Mouse (Mus musculus): ENCODE results near the gene Haus3. TPM values are rescaled to one million over a fixed set of nuclear protein-coding genes. Genes with fewer than 3 reads are reported as not detected.

Haus3 gene
- polyA plus RNA-seq (2016; fragmentation: Nextera tagmentation; extraction: Ambion mirVana), result 37.0 and 41.8 TPM in 2 replicates

DNA sequence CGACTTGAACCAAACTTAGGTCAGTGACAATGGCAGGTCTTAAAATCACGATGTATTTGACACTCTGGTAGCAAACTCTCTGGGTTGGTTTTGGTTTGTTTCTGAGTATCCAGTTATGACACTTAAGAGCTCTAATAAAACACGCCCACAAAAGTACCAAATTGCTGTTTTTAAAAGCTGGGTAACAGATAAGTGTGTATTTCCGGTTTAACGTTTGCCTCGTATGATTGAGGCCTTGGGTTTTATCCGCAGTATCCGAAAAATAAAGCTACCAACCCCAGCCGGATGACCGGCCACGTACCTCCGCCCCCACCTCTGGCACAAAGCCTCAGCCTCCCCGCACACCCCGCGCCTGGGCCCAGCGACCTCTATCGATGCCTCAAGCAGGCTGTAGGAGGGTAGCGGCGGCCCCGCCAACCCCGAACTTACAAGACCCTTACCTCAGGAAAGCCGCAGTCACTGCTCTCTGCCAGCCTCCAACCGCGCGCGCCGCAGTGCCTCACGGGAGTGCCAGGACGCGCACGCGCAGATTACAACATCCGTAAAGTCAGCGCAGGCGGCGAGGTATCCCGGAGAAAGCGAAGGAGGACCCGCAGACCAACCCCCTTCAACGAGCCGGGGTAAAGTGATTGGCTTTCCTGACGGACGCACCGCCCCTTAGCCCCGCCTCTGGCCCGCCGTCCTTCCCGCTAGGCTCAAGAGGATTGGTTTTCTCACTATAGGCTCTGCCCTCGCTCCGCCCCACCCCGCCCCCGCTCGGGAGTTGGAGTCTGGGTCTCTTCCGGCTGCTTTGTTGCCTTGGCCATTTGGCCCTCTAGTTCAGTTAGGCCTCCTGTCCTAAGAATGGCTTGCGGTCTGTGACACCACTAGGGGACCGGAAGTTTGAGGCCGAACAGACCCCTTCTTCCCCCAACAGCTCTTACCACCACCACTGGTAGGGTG lies at the start of gene Haus3, which contains the start of gene Poln:
Gene Haus3, minus strand, starts transcription at position 578 of the 942 bp plus-strand sequence.
Gene Poln, minus strand, starts transcription at position 499 of the 942 bp plus-strand sequence.
- peaks cover 15% of the 10 kb centered on the region; the same call in 1 of the 2 replicates for H3K36me3 ChIP-seq
- H3K9me3 ChIP-seq, result no peaks in the 10 kb centered on the region
- under 1% methylated on average over 57 of the region's 57 CpGs for WGBS
- peak within 1 kb of the TSS; percentile 79 for H3K9ac ChIP-seq (replicated peaks)
- H3K27ac ChIP-seq (replicated peaks), result peak within 1 kb of the TSS; percentile 93
- H3K4me3 ChIP-seq, result peak within 1 kb of the TSS; percentile 67
- peaks cover 21% of the 10 kb centered on the region for H3K4me1 ChIP-seq
- peak within 1 kb of the TSS; percentile 64 for H3K4me2 ChIP-seq (replicated peaks)
- no peaks in the 10 kb centered on the region for H3K27me3 ChIP-seq
- peak; percentile 100 for ATAC-seq (ENCODE audit: low FRiP score, low read depth)

- Histone ChIP-seq H3K9ac (replicated peaks) (no peak overlapping the region), H3K27me3 (0 out of 2 replicates have a peak, but pooled peaks cover 2% of the 10 kb centered on the region), H3K27ac (replicated peaks) (no peak overlapping the region), H3K36me3 (no peaks in the 10 kb centered on the region), H3K9me3 (no peaks in the 10 kb centered on the region), H3K4me3 (no peak overlapping the region), H3K4me2 (replicated peaks) (no peak overlapping the region), H3K4me1 (no peaks in the 10 kb centered on the region)
- ATAC-seq (ENCODE audit: low FRiP score, low read depth), result no peak
- whole genome bisulfite sequencing, result 79% methylated on average over 5 of the region's 5 CpGs
Observed at GRCm38 (mm10) chr5:34218672-34219071, 49.3 kb upstream of the Haus3 start.

GRCm38 (mm10) chr5:34217756-34218155 lies 48.4 kb upstream of the Haus3 start:
- Histone ChIP-seq H3K27ac (replicated peaks) (no peak overlapping the region), H3K9ac (replicated peaks) (no peak overlapping the region), H3K27me3 (0 out of 2 replicates have a peak, but pooled peaks cover 2% of the 10 kb centered on the region), H3K4me1 (no peaks in the 10 kb centered on the region), H3K9me3 (no peaks in the 10 kb centered on the region), H3K4me3 (no peak overlapping the region), H3K36me3 (no peaks in the 10 kb centered on the region), H3K4me2 (replicated peaks) (no peak overlapping the region)
- WGBS, result 65% methylated on average over 9 of the region's 9 CpGs
- no peak for ATAC-seq (ENCODE audit: low FRiP score, low read depth)

GRCm38 (mm10) chr5:34216025-34216424 lies 46.7 kb upstream of the Haus3 start:
- H3K4me3 ChIP-seq, result no peak overlapping the region
- no peak for ATAC-seq (ENCODE audit: low FRiP score, low read depth)
- no peak overlapping the region for H3K9ac ChIP-seq (replicated peaks)
- H3K27me3 ChIP-seq, result 0 out of 2 replicates have a peak, but pooled peaks cover 2% of the 10 kb centered on the region
- no peaks in the 10 kb centered on the region for H3K36me3 ChIP-seq
- H3K27ac ChIP-seq (replicated peaks), result no peak overlapping the region
- no peaks in the 10 kb centered on the region for H3K4me1 ChIP-seq
- 82% methylated on average over 7 of the region's 7 CpGs for WGBS
- no peak overlapping the region for H3K4me2 ChIP-seq (replicated peaks)
- no peaks in the 10 kb centered on the region for H3K9me3 ChIP-seq

DNA sequence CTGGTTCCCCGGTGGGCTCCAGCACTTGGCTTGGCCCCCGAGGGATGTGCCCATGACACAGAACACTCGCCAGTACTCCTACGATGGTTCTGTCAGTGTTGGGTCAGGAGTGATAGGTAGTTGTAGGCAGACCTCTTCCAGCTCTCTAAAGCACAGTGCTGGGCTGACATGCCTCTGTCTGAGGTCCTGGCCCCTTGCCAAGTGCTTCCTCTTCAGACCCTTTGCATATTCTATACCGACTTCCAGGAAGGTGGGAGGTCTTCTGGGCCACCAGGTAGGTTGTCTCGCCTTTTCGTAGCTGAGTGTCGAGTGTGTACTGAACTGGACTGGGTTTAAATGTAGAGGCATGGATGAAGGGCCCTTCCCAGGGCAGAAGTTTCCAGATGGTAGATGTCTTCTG lies 44.3 kb upstream of the Haus3 start:
- H3K9me3 ChIP-seq, result no peaks in the 10 kb centered on the region
- 84% methylated on average over 8 of the region's 8 CpGs for WGBS
- H3K9ac ChIP-seq (replicated peaks), result no peak overlapping the region
- no peak overlapping the region for H3K27ac ChIP-seq (replicated peaks)
- H3K36me3 ChIP-seq, result no peaks in the 10 kb centered on the region
- no peak overlapping the region for H3K4me3 ChIP-seq
- H3K4me1 ChIP-seq, result no peaks in the 10 kb centered on the region
- H3K27me3 ChIP-seq, result 0 out of 2 replicates have a peak, but pooled peaks cover 2% of the 10 kb centered on the region
- ATAC-seq (ENCODE audit: low FRiP score, low read depth), result no peak
- no peak overlapping the region for H3K4me2 ChIP-seq (replicated peaks)

GRCm38 (mm10) chr5:34210279-34210678 lies 41.0 kb upstream of the Haus3 start:
- no peak for ATAC-seq (ENCODE audit: low FRiP score, low read depth)
- H3K27ac ChIP-seq (replicated peaks), result no peak overlapping the region
- no peaks in the 10 kb centered on the region for H3K9me3 ChIP-seq
- no peak overlapping the region for H3K4me2 ChIP-seq (replicated peaks)
- H3K4me1 ChIP-seq, result no peaks in the 10 kb centered on the region
- H3K4me3 ChIP-seq, result no peak overlapping the region
- whole genome bisulfite sequencing, result 3% methylated on average over 1 of the region's 1 CpGs
- no peak overlapping the region for H3K9ac ChIP-seq (replicated peaks)
- no peaks in the 10 kb centered on the region for H3K27me3 ChIP-seq
- H3K36me3 ChIP-seq, result no peaks in the 10 kb centered on the region

GRCm38 (mm10) chr5:34207503-34207902 lies 38.2 kb upstream of the Haus3 start:
- no peak overlapping the region for H3K4me2 ChIP-seq (replicated peaks)
- H3K4me1 ChIP-seq, result no peaks in the 10 kb centered on the region
- H3K9me3 ChIP-seq, result no peaks in the 10 kb centered on the region
- WGBS, result 66% methylated on average over 3 of the region's 3 CpGs
- H3K36me3 ChIP-seq, result no peaks in the 10 kb centered on the region
- H3K9ac ChIP-seq (replicated peaks), result no peak overlapping the region
- H3K4me3 ChIP-seq, result no peak overlapping the region
- H3K27me3 ChIP-seq, result no peaks in the 10 kb centered on the region
- no peak overlapping the region for H3K27ac ChIP-seq (replicated peaks)
- no peak for ATAC-seq (ENCODE audit: low FRiP score, low read depth)

DNA sequence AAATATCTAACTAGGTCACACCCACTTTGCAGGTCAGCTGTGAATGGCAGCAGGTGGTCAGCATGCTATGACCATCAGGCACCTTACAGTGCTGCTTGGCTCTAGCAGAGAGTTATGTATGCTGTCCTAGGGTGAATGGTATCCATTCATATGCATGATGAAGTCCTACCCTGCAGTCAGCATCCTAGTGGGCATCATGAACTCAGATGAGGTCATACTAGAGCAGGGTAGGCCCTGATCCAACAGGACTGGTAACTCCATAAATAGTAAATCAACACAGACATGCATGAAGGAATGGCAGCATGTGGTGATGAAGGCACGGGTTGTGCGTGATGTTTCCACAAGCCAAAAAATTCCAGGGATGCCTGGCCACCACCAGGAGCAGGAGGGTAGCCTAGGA lies 36.5 kb upstream of the Haus3 start:
- no peak for ATAC-seq (ENCODE audit: low FRiP score, low read depth)
- 84% methylated on average over 2 of the region's 2 CpGs for WGBS

DNA sequence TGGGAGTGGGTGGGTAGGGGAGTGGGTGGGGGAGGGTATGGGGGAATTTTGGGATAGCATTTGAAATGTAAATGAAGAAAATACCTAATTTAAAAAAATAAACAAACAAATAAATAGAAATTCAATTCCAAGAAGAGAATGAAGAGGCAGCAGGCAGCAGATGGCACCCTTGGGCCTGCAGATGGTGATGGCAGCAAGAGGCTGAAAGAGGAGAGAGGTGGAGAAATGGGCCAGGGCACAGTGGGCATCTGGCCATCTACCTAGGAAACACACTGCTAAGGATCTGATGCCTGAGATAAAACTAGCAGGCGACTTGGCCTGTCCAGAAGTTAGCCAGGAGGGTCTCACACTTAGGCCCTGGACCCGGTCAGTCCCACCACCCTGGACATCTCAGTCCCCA lies 35.6 kb upstream of the Haus3 start:
- ATAC-seq (ENCODE audit: low FRiP score, low read depth), result no peak
- 82% methylated on average over 2 of the region's 2 CpGs for WGBS
- no peak overlapping the region for H3K4me2 ChIP-seq (replicated peaks)
- H3K4me1 ChIP-seq, result no peaks in the 10 kb centered on the region
- no peaks in the 10 kb centered on the region for H3K36me3 ChIP-seq
- no peak overlapping the region for H3K4me3 ChIP-seq
- no peaks in the 10 kb centered on the region for H3K9me3 ChIP-seq
- H3K27me3 ChIP-seq, result no peaks in the 10 kb centered on the region
- H3K27ac ChIP-seq (replicated peaks), result no peak overlapping the region
- H3K9ac ChIP-seq (replicated peaks), result no peak overlapping the region

More for the DNA sequence above, 36.5 kb upstream of the Haus3 start:
- H3K4me1 ChIP-seq, result no peaks in the 10 kb centered on the region
- H3K27me3 ChIP-seq, result no peaks in the 10 kb centered on the region
- no peak overlapping the region for H3K4me3 ChIP-seq
- H3K9ac ChIP-seq (replicated peaks), result no peak overlapping the region
- H3K9me3 ChIP-seq, result no peaks in the 10 kb centered on the region
- no peaks in the 10 kb centered on the region for H3K36me3 ChIP-seq
- H3K27ac ChIP-seq (replicated peaks), result no peak overlapping the region
- no peak overlapping the region for H3K4me2 ChIP-seq (replicated peaks)

DNA sequence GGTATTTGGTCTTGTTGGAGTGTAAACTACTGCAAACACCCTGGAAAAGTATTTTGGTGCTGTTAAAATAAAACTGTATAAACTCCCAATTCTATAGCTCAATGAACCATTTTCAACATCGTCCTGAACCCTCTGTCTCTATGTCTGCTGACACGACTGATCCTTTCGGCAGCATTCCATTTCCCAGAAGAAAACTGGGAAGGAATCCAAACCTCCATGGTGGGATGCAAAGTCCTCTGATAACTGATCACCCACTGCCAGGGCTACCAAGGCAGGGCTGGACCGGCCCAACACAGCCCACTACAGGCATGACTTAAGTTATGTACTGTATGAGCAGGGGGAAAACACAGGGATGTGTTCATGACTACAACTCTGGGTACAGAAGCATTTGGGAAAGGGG lies 32.7 kb upstream of the Haus3 start:
- H3K4me3 ChIP-seq, result no peak overlapping the region
- no peak for ATAC-seq (ENCODE audit: low FRiP score, low read depth)
- H3K9me3 ChIP-seq, result no peaks in the 10 kb centered on the region
- no peak overlapping the region for H3K9ac ChIP-seq (replicated peaks)
- 92% methylated on average over 4 of the region's 4 CpGs for WGBS
- H3K4me1 ChIP-seq, result no peaks in the 10 kb centered on the region
- no peak overlapping the region for H3K4me2 ChIP-seq (replicated peaks)
- H3K27me3 ChIP-seq, result no peaks in the 10 kb centered on the region
- H3K27ac ChIP-seq (replicated peaks), result no peak overlapping the region
- H3K36me3 ChIP-seq, result no peaks in the 10 kb centered on the region

DNA sequence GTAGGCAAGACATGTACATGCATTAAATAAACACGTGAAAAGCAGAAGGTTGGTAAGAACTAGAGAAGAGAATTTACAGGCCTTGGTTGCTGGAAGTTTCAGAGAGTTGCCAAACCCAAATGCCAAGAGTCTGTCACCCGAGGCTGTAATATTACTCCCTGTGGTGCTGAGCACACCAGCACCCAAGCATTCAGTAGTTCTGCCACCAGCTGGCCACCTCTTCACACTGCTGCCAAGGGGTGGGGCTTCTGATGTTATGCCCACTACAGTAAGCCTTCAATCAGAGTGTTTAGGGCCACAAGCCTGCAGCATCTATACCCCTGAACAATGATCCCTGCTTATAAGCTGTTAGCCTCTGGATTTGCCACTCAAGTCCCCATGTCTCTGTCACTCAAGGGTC lies 32.1 kb upstream of the Haus3 start:
- ATAC-seq (ENCODE audit: low FRiP score, low read depth), result no peak
- Histone ChIP-seq H3K4me2 (replicated peaks) (no peak overlapping the region), H3K27me3 (no peaks in the 10 kb centered on the region), H3K4me1 (no peaks in the 10 kb centered on the region), H3K4me3 (no peak overlapping the region), H3K9ac (replicated peaks) (no peak overlapping the region), H3K9me3 (no peaks in the 10 kb centered on the region), H3K36me3 (no peaks in the 10 kb centered on the region), H3K27ac (replicated peaks) (no peak overlapping the region)
- 79% methylated on average over 2 of the region's 2 CpGs for WGBS

DNA sequence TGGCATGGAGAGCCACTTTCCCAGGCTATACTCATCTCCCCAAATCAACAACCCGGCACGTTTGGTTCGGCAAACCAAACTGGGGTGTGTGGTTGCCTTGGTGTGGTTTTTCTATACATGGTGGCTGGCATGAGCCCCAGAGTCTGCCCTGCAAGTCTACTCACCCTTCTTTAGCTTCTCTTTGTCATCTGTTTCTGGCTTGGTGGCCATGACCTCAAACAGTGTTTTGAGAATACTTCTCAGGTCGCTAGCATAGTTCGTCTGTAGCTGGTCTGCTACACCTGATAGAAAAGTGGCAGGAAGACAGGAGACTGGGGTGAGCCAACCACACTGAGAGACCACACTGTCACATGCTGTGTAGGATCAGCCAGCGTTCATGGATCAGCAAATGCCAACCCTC lies 29.3 kb upstream of the Haus3 start:
- Histone ChIP-seq H3K9ac (replicated peaks) (no peak overlapping the region), H3K27me3 (no peaks in the 10 kb centered on the region), H3K4me3 (no peak overlapping the region), H3K27ac (replicated peaks) (no peak overlapping the region), H3K4me2 (replicated peaks) (no peak overlapping the region), H3K9me3 (no peaks in the 10 kb centered on the region), H3K36me3 (no peaks in the 10 kb centered on the region), H3K4me1 (no peaks in the 10 kb centered on the region)
- no peak for ATAC-seq (ENCODE audit: low FRiP score, low read depth)
- 86% methylated on average over 6 of the region's 6 CpGs for WGBS
